Mouse (Mus musculus) brain, embryonic 14.5 days (tissue): ENCODE results near the gene Cacna2d3. TPM values are rescaled to one million over a fixed set of nuclear protein-coding genes. Genes with fewer than 3 reads are reported as not detected.
A peak's percentile ranks its signal among the peaks of the same experiment; 100 is the strongest.

Source experiments
- DNase-seq: peaks from one replicate; pipeline ENCODE4 v3.0.0-alpha.2; 2011; ENCODE audit warnings: low read depth
- CTCF ChIP-seq: fragments of 200-500 bp; IDR thresholded peaks from 2 replicates; pipeline ENCODE4 v1.5.1; 2012; ENCODE audit warnings: inconsistent platforms, mild to moderate bottlenecking, moderate library complexity, borderline replicate concordance; ENCODE audit not compliant: insufficient read depth, insufficient read length; ENCODE audit errors: extremely low read depth
- POLR2A ChIP-seq: fragments of 200-500 bp; IDR thresholded peaks from 2 replicates; pipeline ENCODE4 v1.6.1; 2012; ENCODE audit warnings: mild to moderate bottlenecking, inconsistent platforms, borderline replicate concordance; ENCODE audit not compliant: poor library complexity, insufficient read depth, insufficient read length, severe bottlenecking; ENCODE audit errors: extremely low read depth
- polyA plus RNA-seq: library from polyadenylated mRNA; depleted of rRNA; stranded (reverse); fragments of >200 nt; gene quantifications from 2 replicates; pipeline ENCODE4 v1.2.3, GENCODE M21; 2012

The Cacna2d3 gene
- polyA plus RNA-seq, 1 experiment: 32.5 TPM

- TF ChIP-seq POLR2A: no peak
- no peak for TF ChIP-seq CTCF
- DNase-seq: no peak
These were observed 733.3 kb downstream of the Cacna2d3 start for GRCm38 (mm10) chr14:28988211-28988900.

- no peak for DNase-seq
These were observed 737.4 kb downstream of the Cacna2d3 start for GRCm38 (mm10) chr14:28984276-28984675.

GRCm38 (mm10) chr14:28980482-28980881 lies 741.2 kb downstream of the Cacna2d3 start:
- TF ChIP-seq CTCF (peak; percentile 51; the same call in 1 of the 2 replicates), POLR2A (no peak)
- DNase-seq: peak; percentile 56

More at GRCm38 (mm10) chr14:28984276-28984675, 737.4 kb downstream of the Cacna2d3 start:
- TF ChIP-seq CTCF (no peak), POLR2A (no peak)

GRCm38 (mm10) chr14:28979230-28979629 lies 742.4 kb downstream of the Cacna2d3 start:
- TF ChIP-seq CTCF (no peak), POLR2A (no peak)
- no peak for DNase-seq

GRCm38 (mm10) chr14:28972620-28973019 lies 749.0 kb downstream of the Cacna2d3 start:
- TF ChIP-seq POLR2A (no peak), CTCF (no peak)
- DNase-seq: peak; percentile 36

- DNase-seq: peak; percentile 29
- TF ChIP-seq CTCF: no peak
- TF ChIP-seq POLR2A: no peak
These were observed 752.4 kb downstream of the Cacna2d3 start for GRCm38 (mm10) chr14:28969247-28969646.

GRCm38 (mm10) chr14:28966881-28967280 lies 754.8 kb downstream of the Cacna2d3 start:
- no peak for TF ChIP-seq POLR2A
- no peak for TF ChIP-seq CTCF
- no peak for DNase-seq

- no peak for DNase-seq
- no peak for TF ChIP-seq POLR2A
- no peak for TF ChIP-seq CTCF
These were observed 760.3 kb downstream of the Cacna2d3 start for GRCm38 (mm10) chr14:28961379-28961778.

GRCm38 (mm10) chr14:28959042-28959441 lies 762.6 kb downstream of the Cacna2d3 start:
- DNase-seq: no peak
- no peak for TF ChIP-seq POLR2A

GRCm38 (mm10) chr14:28958131-28959015 lies 763.3 kb downstream of the Cacna2d3 start:
- no peak; the same call in 1 of the 2 replicates for TF ChIP-seq CTCF
- TF ChIP-seq POLR2A: no peak
- peak; percentile 98 for DNase-seq

GRCm38 (mm10) chr14:28955181-28955580 lies 766.5 kb downstream of the Cacna2d3 start:
- DNase-seq: peak; percentile 69
- TF ChIP-seq CTCF (no peak), POLR2A (no peak)

- TF ChIP-seq CTCF (no peak), POLR2A (no peak)
These were observed 767.1 kb downstream of the Cacna2d3 start for GRCm38 (mm10) chr14:28954588-28954987.

GRCm38 (mm10) chr14:28954086-28954485 lies 767.6 kb downstream of the Cacna2d3 start:
- TF ChIP-seq CTCF (no peak), POLR2A (no peak)
- DNase-seq: peak; percentile 41

More at GRCm38 (mm10) chr14:28954588-28954987, 767.1 kb downstream of the Cacna2d3 start:
- peak; percentile 88 for DNase-seq
